Mouse (Mus musculus): ENCODE data around the gene Celf2. TPM values are rescaled to one million over a fixed set of nuclear protein-coding genes. Genes with fewer than 3 reads are reported as not detected.

Celf2 gene
- polyA plus RNA-seq, 1 experiment: 40.8 TPM

- H3K4me3 ChIP-seq (ENCODE audit: extremely low read depth, insufficient read depth, insufficient read length): peak overlapping the region; percentile 67
- no peak for TF ChIP-seq POLR2A (IDR thresholded peaks at IDR 0.05; ENCODE audit: low read depth, low read length)
- TF ChIP-seq CTCF (IDR thresholded peaks at IDR 0.05; ENCODE audit: extremely low read depth, insufficient read depth, insufficient read length, insufficient replicate concordance): no peak
- peaks cover 3% of the 10 kb centered on the region; the same call in 1 of the 2 replicates for H3K4me1 ChIP-seq (ENCODE audit: control insufficient read depth, insufficient read depth, insufficient read length)
- H3K27ac ChIP-seq (ENCODE audit: insufficient read depth, low read length): no peak overlapping the region
- WGBS: 1% methylated on average over 77 of the region's 124 CpGs
- no peaks in the 10 kb centered on the region for H3K36me3 ChIP-seq (ENCODE audit: control insufficient read depth, insufficient read depth, low read length)
- peaks cover 13% of the 10 kb centered on the region for H3K27me3 ChIP-seq (ENCODE audit: control insufficient read depth, insufficient read depth, low read length)
- peak; percentile 4 to 54 for DNase-seq (ENCODE audit: low read depth in 1 of 2, low spot score in 2 of 2)
Measured at GRCm38 (mm10) chr2:6872131-6872893, 637.1 kb downstream of the Celf2 start.

- Histone ChIP-seq H3K4me1 (ENCODE audit: control insufficient read depth, insufficient read depth, insufficient read length) (peaks cover 3% of the 10 kb centered on the region; the same call in 1 of the 2 replicates), H3K27me3 (ENCODE audit: control insufficient read depth, insufficient read depth, low read length) (peaks cover 13% of the 10 kb centered on the region), H3K36me3 (ENCODE audit: control insufficient read depth, insufficient read depth, low read length) (no peaks in the 10 kb centered on the region), H3K27ac (ENCODE audit: insufficient read depth, low read length) (no peak overlapping the region), H3K4me3 (ENCODE audit: extremely low read depth, insufficient read depth, insufficient read length) (peak overlapping the region; percentile 67; the same call in 1 of the 2 replicates)
- no peak for DNase-seq (ENCODE audit: low read depth in 1 of 2, low spot score in 2 of 2)
- WGBS: 9% methylated on average over 40 of the region's 40 CpGs
- no peak for TF ChIP-seq CTCF (IDR thresholded peaks at IDR 0.05; ENCODE audit: extremely low read depth, insufficient read depth, insufficient read length, insufficient replicate concordance)
Measured at GRCm38 (mm10) chr2:6871281-6872130, 637.9 kb downstream of the Celf2 start.

- peaks cover 3% of the 10 kb centered on the region; the same call in 1 of the 2 replicates for H3K4me1 ChIP-seq (ENCODE audit: control insufficient read depth, insufficient read depth, insufficient read length)
- no peak for DNase-seq (ENCODE audit: low read depth in 1 of 2, low spot score in 2 of 2)
- H3K4me3 ChIP-seq (ENCODE audit: extremely low read depth, insufficient read depth, insufficient read length): no peak overlapping the region
- WGBS: 88% methylated on average over 9 of the region's 9 CpGs
- H3K27me3 ChIP-seq (ENCODE audit: control insufficient read depth, insufficient read depth, low read length): peaks cover 13% of the 10 kb centered on the region
- no peak for TF ChIP-seq POLR2A (IDR thresholded peaks at IDR 0.05; ENCODE audit: low read depth, low read length)
- TF ChIP-seq CTCF (IDR thresholded peaks at IDR 0.05; ENCODE audit: extremely low read depth, insufficient read depth, insufficient read length, insufficient replicate concordance): no peak
- no peaks in the 10 kb centered on the region for H3K36me3 ChIP-seq (ENCODE audit: control insufficient read depth, insufficient read depth, low read length)
- H3K27ac ChIP-seq (ENCODE audit: insufficient read depth, low read length): no peak overlapping the region
Measured at GRCm38 (mm10) chr2:6869956-6870710, 639.2 kb downstream of the Celf2 start.

GRCm38 (mm10) chr2:6867297-6867696 is 642.1 kb downstream of the Celf2 start:
- peaks cover 3% of the 10 kb centered on the region; the same call in 1 of the 2 replicates for H3K4me1 ChIP-seq (ENCODE audit: control insufficient read depth, insufficient read depth, insufficient read length)
- H3K36me3 ChIP-seq (ENCODE audit: control insufficient read depth, insufficient read depth, low read length): no peaks in the 10 kb centered on the region
- TF ChIP-seq POLR2A (IDR thresholded peaks at IDR 0.05; ENCODE audit: low read depth, low read length) (no peak), CTCF (IDR thresholded peaks at IDR 0.05; ENCODE audit: extremely low read depth, insufficient read depth, insufficient read length, insufficient replicate concordance) (no peak)
- no peak for DNase-seq (ENCODE audit: low read depth in 1 of 2, low spot score in 2 of 2)
- peaks cover 6% of the 10 kb centered on the region for H3K27me3 ChIP-seq (ENCODE audit: control insufficient read depth, insufficient read depth, low read length)
- H3K4me3 ChIP-seq (ENCODE audit: extremely low read depth, insufficient read depth, insufficient read length): no peak overlapping the region
- 79% methylated on average over 4 of the region's 4 CpGs for WGBS
- no peak overlapping the region for H3K27ac ChIP-seq (ENCODE audit: insufficient read depth, low read length)

GRCm38 (mm10) chr2:6865785-6866184 is 643.6 kb downstream of the Celf2 start:
- Histone ChIP-seq H3K36me3 (ENCODE audit: control insufficient read depth, insufficient read depth, low read length) (no peaks in the 10 kb centered on the region), H3K27ac (ENCODE audit: insufficient read depth, low read length) (no peak overlapping the region), H3K4me3 (ENCODE audit: extremely low read depth, insufficient read depth, insufficient read length) (no peak overlapping the region), H3K27me3 (ENCODE audit: control insufficient read depth, insufficient read depth, low read length) (no peaks in the 10 kb centered on the region), H3K4me1 (ENCODE audit: control insufficient read depth, insufficient read depth, insufficient read length) (no peaks in the 10 kb centered on the region)
- DNase-seq (ENCODE audit: low read depth in 1 of 2, low spot score in 2 of 2): no peak
- WGBS: 95% methylated on average over 4 of the region's 4 CpGs
- no peak for TF ChIP-seq POLR2A (IDR thresholded peaks at IDR 0.05; ENCODE audit: low read depth, low read length)
- TF ChIP-seq CTCF (IDR thresholded peaks at IDR 0.05; ENCODE audit: extremely low read depth, insufficient read depth, insufficient read length, insufficient replicate concordance): no peak

GRCm38 (mm10) chr2:6850102-6850644 is 659.2 kb downstream of the Celf2 start:
- Histone ChIP-seq H3K36me3 (ENCODE audit: control insufficient read depth, insufficient read depth, low read length) (no peaks in the 10 kb centered on the region), H3K4me3 (ENCODE audit: extremely low read depth, insufficient read depth, insufficient read length) (no peak overlapping the region), H3K4me1 (ENCODE audit: control insufficient read depth, insufficient read depth, insufficient read length) (no peaks in the 10 kb centered on the region), H3K27ac (ENCODE audit: insufficient read depth, low read length) (no peak overlapping the region), H3K27me3 (ENCODE audit: control insufficient read depth, insufficient read depth, low read length) (no peaks in the 10 kb centered on the region)
- DNase-seq (ENCODE audit: low read depth in 1 of 2, low spot score in 2 of 2): no peak
- no peak for TF ChIP-seq CTCF (IDR thresholded peaks at IDR 0.05; ENCODE audit: extremely low read depth, insufficient read depth, insufficient read length, insufficient replicate concordance)
- TF ChIP-seq POLR2A (IDR thresholded peaks at IDR 0.05; ENCODE audit: low read depth, low read length): no peak
- 59% methylated on average over 2 of the region's 2 CpGs for WGBS
